Mouse (Mus musculus) retina, postnatal 1 day (tissue): ENCODE results near the gene Cpa2.

Experiments
- DNase-seq: peaks from one replicate; pipeline ENCODE4 v3.0.0-alpha.2; 2012

Gene Cpa2

GRCm38 (mm10) chr6:30579961-30580840 is 38.8 kb downstream of the Cpa2 start:
- no peak for DNase-seq

GRCm38 (mm10) chr6:30580841-30581176 is 39.4 kb downstream of the Cpa2 start:
- DNase-seq: no peak

GRCm38 (mm10) chr6:30586886-30587442 is 45.6 kb downstream of the Cpa2 start:
- peak; percentile 33 for DNase-seq

GRCm38 (mm10) chr6:30589819-30590218 is 48.4 kb downstream of the Cpa2 start:
- DNase-seq: no peak

GRCm38 (mm10) chr6:30591851-30592404 is 50.5 kb downstream of the Cpa2 start:
- no peak for DNase-seq

GRCm38 (mm10) chr6:30592417-30592974 is 51.1 kb downstream of the Cpa2 start:
- DNase-seq: no peak

GRCm38 (mm10) chr6:30594364-30594763 is 53.0 kb downstream of the Cpa2 start:
- DNase-seq: no peak

GRCm38 (mm10) chr6:30596230-30596898 is 55.0 kb downstream of the Cpa2 start:
- no peak for DNase-seq

- DNase-seq: no peak
These were observed 58.7 kb downstream of the Cpa2 start for GRCm38 (mm10) chr6:30600033-30600432.

GRCm38 (mm10) chr6:30600995-30601394 is 59.6 kb downstream of the Cpa2 start:
- DNase-seq: no peak

GRCm38 (mm10) chr6:30604342-30604867 is 63.0 kb downstream of the Cpa2 start:
- no peak for DNase-seq

- no peak for DNase-seq
These were observed 63.7 kb downstream of the Cpa2 start for GRCm38 (mm10) chr6:30605111-30605510.

- no peak for DNase-seq
These were observed 64.3 kb downstream of the Cpa2 start for GRCm38 (mm10) chr6:30605672-30606071.

- DNase-seq: no peak
These were observed 69.3 kb downstream of the Cpa2 start, which contains the start of gene Cpa5 for GRCm38 (mm10) chr6:30610710-30611109. TSS of gene Cpa5 (plus strand) at chr6:30611010.

- DNase-seq: peak; percentile 58
These were observed 69.8 kb downstream of the Cpa2 start for GRCm38 (mm10) chr6:30611212-30611611.
